Mouse (Mus musculus): ENCODE results near the gene Pigu. TPM values are rescaled to one million over a fixed set of nuclear protein-coding genes. Genes with fewer than 3 reads are reported as not detected.

Pigu gene
- polyA plus RNA-seq, 1 experiment from 2014 or later: 24.2 TPM

MicroRNA genes within 50 kb of the gene (microRNA counts, 519-probe panel; counts per million panel counts)
- microRNA mmu-miR-695: 114 counts per million

Small RNA genes within 50 kb of the gene (microRNA-seq; reads per million reads assigned to microRNA genes)
- not detected for gene Mir695

Other genes starting within 250 kb of the Pigu start
- 14.6 and 18.9 TPM in 2 replicates for gene Itch, start 223.9 kb downstream of the Pigu start, polyA plus RNA-seq (2015; fragmentation: Nextera tagmentation; extraction: Ambion mirVana)
- gene Dynlrb1, start 120.9 kb downstream of the Pigu start, polyA plus RNA-seq (2015; fragmentation: Nextera tagmentation; extraction: Ambion mirVana): 147 and 150 TPM in 2 replicates
- 18.7 and 23.4 TPM in 2 replicates for gene Map1lc3a, start 81.1 kb downstream of the Pigu start, polyA plus RNA-seq (2015; fragmentation: Nextera tagmentation; extraction: Ambion mirVana)
- gene Trp53inp2, start 23.6 kb upstream of the Pigu start, polyA plus RNA-seq (2015; fragmentation: Nextera tagmentation; extraction: Ambion mirVana): 1.7 and 2.4 TPM in 2 replicates
- 5.3 and 8.1 TPM in 2 replicates for gene Ncoa6, start 116.5 kb upstream of the Pigu start, polyA plus RNA-seq (2015; fragmentation: Nextera tagmentation; extraction: Ambion mirVana)
- gene Acss2, start 160.5 kb upstream of the Pigu start, polyA plus RNA-seq (2015; fragmentation: Nextera tagmentation; extraction: Ambion mirVana): 20.9 and 22.4 TPM in 2 replicates
- 0.28 and 0.31 TPM in 2 replicates for gene Ggt7, start 160.8 kb upstream of the Pigu start, polyA plus RNA-seq (2015; fragmentation: Nextera tagmentation; extraction: Ambion mirVana)
- 67.3 and 68.2 TPM in 2 replicates for gene Gss, start 235.4 kb upstream of the Pigu start, polyA plus RNA-seq (2015; fragmentation: Nextera tagmentation; extraction: Ambion mirVana)

All from liver, embryonic 13.5 days (tissue).